Mouse (Mus musculus): ENCODE data around the gene Gipr.

Gipr gene

GRCm38 (mm10) chr7:19147497-19148045 lies 18.4 kb downstream of the Gipr start:
- DNase-seq, result no peak

- no peak for DNase-seq
Measured at GRCm38 (mm10) chr7:19146793-19147192, 19.1 kb downstream of the Gipr start.

- peak; percentile 58 for DNase-seq
Measured at GRCm38 (mm10) chr7:19137380-19137779, 28.5 kb downstream of the Gipr start.

GRCm38 (mm10) chr7:19136673-19137334 lies 29.1 kb downstream of the Gipr start:
- DNase-seq, result no peak

- DNase-seq, result no peak
Measured at GRCm38 (mm10) chr7:19136168-19136567, 29.8 kb downstream of the Gipr start.

GRCm38 (mm10) chr7:19131324-19131848 lies 34.5 kb downstream of the Gipr start:
- peak; percentile 99 for DNase-seq

GRCm38 (mm10) chr7:19130657-19131056 lies 35.3 kb downstream of the Gipr start:
- peak; percentile 16 for DNase-seq

GRCm38 (mm10) chr7:19129396-19129795 lies 36.5 kb downstream of the Gipr start:
- no peak for DNase-seq

GRCm38 (mm10) chr7:19127744-19128143 lies 38.2 kb downstream of the Gipr start:
- DNase-seq, result no peak

GRCm38 (mm10) chr7:19124713-19125112 lies 41.2 kb downstream of the Gipr start:
- no peak for DNase-seq

GRCm38 (mm10) chr7:19121686-19122085 lies 44.2 kb downstream of the Gipr start:
- no peak for DNase-seq

- peak; percentile 99 for DNase-seq
Measured at GRCm38 (mm10) chr7:19119631-19120429, 46.1 kb downstream of the Gipr start, which contains the start of gene Fbxo46. TSS of gene Fbxo46 (plus strand) at chr7:19119859.

- DNase-seq, result no peak
Measured at GRCm38 (mm10) chr7:19119083-19119482, 46.8 kb downstream of the Gipr start.

GRCm38 (mm10) chr7:19118028-19118771 lies 47.7 kb downstream of the Gipr start, which contains the start of gene Gm4969:
TSS of gene Gm4969 (minus strand) at chr7:19118368.
- peak; percentile 92 for DNase-seq

GRCm38 (mm10) chr7:19109565-19109964 lies 56.4 kb downstream of the Gipr start:
- no peak for DNase-seq

GRCm38 (mm10) chr7:19107436-19107835 lies 58.5 kb downstream of the Gipr start:
- no peak for DNase-seq
